Mouse (Mus musculus) MN1 (cell line): ENCODE measurements around the gene Dhdds.

Experiments used
- DNase-seq: peaks from one replicate; pipeline ENCODE4 v3.0.0-alpha.2; 2016; ENCODE audit warnings: low spot score

Dhdds gene

GRCm38 (mm10) chr4:133956358-133956757 is 44.4 kb downstream of the Dhdds start:
- no peak for DNase-seq

- DNase-seq = no peak
Observed at GRCm38 (mm10) chr4:133946736-133947135, 54.0 kb downstream of the Dhdds start.

DNA sequence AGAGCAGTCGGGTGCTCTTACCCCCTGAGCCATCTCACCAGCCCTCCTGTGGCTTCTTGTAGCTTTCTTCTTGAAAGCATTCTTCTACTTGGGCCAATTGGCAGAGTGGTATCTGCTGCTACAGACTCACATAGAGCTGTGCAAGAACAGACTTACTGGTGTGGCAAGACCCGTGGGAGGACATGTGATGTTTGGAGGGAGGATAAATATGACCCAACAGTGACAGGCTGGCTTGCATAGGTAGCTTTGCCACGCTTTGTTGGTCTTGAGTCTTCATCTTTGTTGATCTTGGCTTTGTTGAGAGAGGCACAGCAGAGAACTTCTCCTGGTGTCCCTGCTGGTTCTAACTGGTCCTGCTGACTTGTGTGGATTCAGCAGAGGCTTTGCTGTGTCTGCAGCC is 56.9 kb downstream of the Dhdds start:
- no peak for DNase-seq

- DNase-seq = no peak
Observed at GRCm38 (mm10) chr4:133942679-133943078, 58.0 kb downstream of the Dhdds start.

GRCm38 (mm10) chr4:133941576-133941975 is 59.1 kb downstream of the Dhdds start:
- DNase-seq = peak; percentile 72

DNA sequence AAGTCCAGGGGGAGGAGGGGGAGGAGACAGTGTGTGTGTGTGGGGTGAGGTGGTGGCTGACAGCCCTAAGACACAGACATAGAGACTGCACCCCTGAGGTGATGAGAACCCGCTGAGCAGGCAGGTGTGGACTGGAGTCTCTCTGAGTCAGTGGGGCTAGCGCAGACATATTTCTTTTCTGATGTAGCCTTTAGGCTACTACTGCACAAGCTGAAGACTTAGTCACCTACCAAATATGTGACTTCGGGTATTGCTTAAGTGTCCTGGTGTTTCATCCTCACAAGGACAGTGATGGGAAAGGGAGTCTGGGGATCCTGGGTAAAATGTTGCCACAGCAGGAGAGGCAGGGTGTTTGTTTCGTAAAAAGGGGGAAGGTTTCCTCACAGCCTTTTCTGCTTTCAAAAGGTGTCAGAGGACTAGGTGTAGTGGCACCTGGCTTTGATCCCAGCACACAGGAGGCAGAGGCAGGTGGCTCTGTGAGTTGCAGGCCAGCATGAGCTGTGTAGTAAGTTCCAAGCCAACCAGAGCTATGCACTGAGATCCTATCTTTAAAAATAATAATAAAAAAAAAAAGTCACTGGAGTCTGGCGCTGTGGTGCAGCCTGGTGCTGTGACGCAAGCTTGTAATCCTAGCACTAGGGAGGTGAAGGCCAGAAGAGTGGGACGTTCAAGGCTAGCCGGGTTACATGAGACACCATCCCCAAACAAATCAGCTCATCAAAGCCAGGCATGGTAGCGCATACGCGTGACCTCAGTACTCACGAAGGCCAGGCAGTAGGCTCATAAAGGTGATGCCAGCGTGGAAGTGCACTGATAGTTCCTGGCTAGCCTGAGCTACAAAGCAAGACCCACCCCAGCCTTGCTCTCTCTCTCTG is 60.1 kb downstream of the Dhdds start:
- no peak for DNase-seq

GRCm38 (mm10) chr4:133938077-133938476 is 62.6 kb downstream of the Dhdds start:
- DNase-seq = no peak

GRCm38 (mm10) chr4:133931785-133932184 is 68.9 kb downstream of the Dhdds start:
- no peak for DNase-seq

DNA sequence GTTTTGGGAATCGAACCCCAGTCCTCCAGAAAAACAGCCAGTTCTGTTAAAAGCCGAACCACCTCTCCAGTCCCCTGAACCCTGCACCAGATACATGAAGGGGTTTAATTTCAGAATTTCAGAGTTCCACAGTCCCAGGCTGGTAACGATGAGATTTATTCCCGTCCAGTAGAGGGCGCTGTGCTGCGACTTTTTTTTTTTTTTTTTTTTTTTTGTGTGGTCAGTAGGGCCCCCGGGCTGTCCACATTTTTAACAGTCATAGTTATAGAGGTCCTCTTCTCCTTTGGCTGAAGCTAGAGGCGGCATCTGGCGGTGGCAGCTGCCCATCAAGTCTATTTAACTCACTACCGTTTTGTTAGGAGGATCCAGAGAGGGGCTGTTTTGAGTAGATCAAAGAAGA is 69.4 kb downstream of the Dhdds start:
- DNase-seq = peak; percentile 60

GRCm38 (mm10) chr4:133929278-133929670 is 71.4 kb downstream of the Dhdds start:
- no peak for DNase-seq

- peak; percentile 86 for DNase-seq
Observed at GRCm38 (mm10) chr4:133928576-133929277, 72.0 kb downstream of the Dhdds start.

GRCm38 (mm10) chr4:133925204-133925603 is 75.5 kb downstream of the Dhdds start:
- DNase-seq = peak; percentile 37

DNA sequence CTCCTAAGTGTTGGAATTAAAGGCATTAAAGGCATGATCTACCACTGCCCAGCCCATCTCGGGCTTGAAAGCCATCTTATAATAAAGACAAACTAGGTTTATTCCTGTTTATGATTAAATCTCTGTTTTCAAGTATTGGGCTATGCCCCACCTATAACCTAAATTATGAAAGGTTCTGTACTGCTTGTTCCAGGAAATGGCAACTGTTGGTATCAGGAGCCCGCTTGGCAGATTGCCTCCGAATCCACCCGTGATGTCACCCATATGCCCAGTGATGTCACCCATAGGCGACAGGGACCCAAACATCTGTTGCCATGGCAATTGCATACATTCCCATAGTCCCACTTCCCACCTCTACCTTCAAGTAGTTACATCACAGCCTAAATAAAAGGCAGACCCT is 77.0 kb downstream of the Dhdds start:
- DNase-seq = no peak
